Mouse (Mus musculus) stomach, postnatal 0 days (tissue): ENCODE data around the gene Tmem200c.

Experiments used
- CTCF ChIP-seq: IDR thresholded peaks from 2 replicates; pipeline ENCODE4 v1.5.1; 2016; ENCODE audit warnings: antibody characterized with exemption, low read depth, mild to moderate bottlenecking, moderate library complexity
- EP300 ChIP-seq: optimal IDR thresholded peaks from 2 replicates; pipeline ENCODE3; 2016; ENCODE audit warnings: antibody characterized with exemption

GRCm38 (mm10) chr17:68875251-68875650 lies 48.8 kb downstream of the Tmem200c start:
- TF ChIP-seq EP300 (no peak), CTCF (peak; percentile 52)
